Mouse (Mus musculus) intestine, embryonic 15.5 days (tissue): Measurements from ENCODE around the gene Ppt1. TPM values are rescaled to one million over a fixed set of nuclear protein-coding genes. Genes with fewer than 3 reads are reported as not detected.
A peak's percentile ranks its signal among the peaks of the same experiment; 100 is the strongest.
"Not testable (repeated sequence)": the region's sequence is repeated elsewhere in the genome, so short reads cannot be mapped to it uniquely, and the experiment has no call there.

Experiments
- ATAC-seq: fragments of 200-750 bp; cut with Nextera tagmentation; 2 replicates; pipeline ENCODE4 v1.8.0; 2017; ENCODE audit warnings: moderate TSS enrichment, moderate library complexity
- H3K27ac ChIP-seq: fragments of 300-500 bp; sonication (generic); 2 replicates; pipeline ENCODE4 v1.5.1; 2015; ENCODE audit warnings: mild to moderate bottlenecking, inconsistent platforms
- H3K27me3 ChIP-seq: fragments of 300-500 bp; sonication (generic); replicated peaks from 2 replicates; pipeline ENCODE4 v1.6.1; 2015; ENCODE audit warnings: inconsistent platforms
- H3K36me3 ChIP-seq: fragments of 300-500 bp; sonication (generic); 2 replicates; pipeline ENCODE4 v1.6.1; 2015; ENCODE audit warnings: inconsistent platforms
- H3K4me1 ChIP-seq: fragments of 300-500 bp; sonication (generic); replicated peaks from 2 replicates; pipeline ENCODE4 v1.6.1; 2015; ENCODE audit warnings: inconsistent platforms
- H3K4me2 ChIP-seq: fragments of 300-500 bp; sonication (generic); replicated peaks from 2 replicates; pipeline ENCODE4 v1.6.1; 2015; ENCODE audit warnings: mild to moderate bottlenecking, inconsistent platforms
- H3K4me3 ChIP-seq: fragments of 300-500 bp; sonication (generic); replicated peaks from 2 replicates; pipeline ENCODE4 v1.5.1; 2015; ENCODE audit warnings: inconsistent platforms
- H3K9ac ChIP-seq: fragments of 300-500 bp; sonication (generic); 2 replicates; pipeline ENCODE4 v1.6.1; 2015; ENCODE audit warnings: inconsistent platforms
- H3K9me3 ChIP-seq: fragments of 300-500 bp; sonication (generic); 2 replicates; pipeline ENCODE4 v1.6.1; 2016; ENCODE audit warnings: inconsistent platforms
- WGBS: fragments of 180-500 bp; shearing (Covaris S2); methylation state at CpG from one replicate; pipeline ENCODE4 v1.1.7; 2015; 5-methylcytosine and 5-hydroxymethylcytosine counted together
- polyA plus RNA-seq: library from polyadenylated mRNA; unstranded; fragments of >200 nt; fragmentation: Nextera tagmentation; extraction: Ambion mirVana; gene quantifications from 2 replicates; pipeline ENCODE4 v1.2.1, GENCODE M21; 2015

Ppt1 gene
- polyA plus RNA-seq = 69.5 and 70.7 TPM in 2 replicates

- 4% methylated on average over 31 of the region's 31 CpGs for WGBS
- H3K27me3 ChIP-seq = no peaks in the 10 kb centered on the region
- peak within 1 kb of the TSS; percentile 79 for H3K4me2 ChIP-seq
- H3K9me3 ChIP-seq = no peaks in the 10 kb centered on the region
- H3K9ac ChIP-seq = peak within 1 kb of the TSS; percentile 70
- peaks cover 4% of the 10 kb centered on the region for H3K4me1 ChIP-seq
- H3K27ac ChIP-seq = no peak within 1 kb of the TSS
- no peaks in the 10 kb centered on the region for H3K36me3 ChIP-seq
- ATAC-seq = peak; percentile 96
- H3K4me3 ChIP-seq = peak within 1 kb of the TSS; percentile 67
Observed at GRCm38 (mm10) chr4:122835530-122836402, at the start of gene Ppt1. Gene Ppt1, plus strand, starts transcription at chr4:122836242.

- no peaks in the 10 kb centered on the region for H3K9me3 ChIP-seq
- no peak for ATAC-seq
- no peak overlapping the region for H3K4me2 ChIP-seq
- no peaks in the 10 kb centered on the region for H3K27me3 ChIP-seq
- H3K27ac ChIP-seq = no peak overlapping the region
- H3K4me1 ChIP-seq = no peaks in the 10 kb centered on the region
- no peaks in the 10 kb centered on the region for H3K36me3 ChIP-seq
- no peak overlapping the region for H3K4me3 ChIP-seq
- whole genome bisulfite sequencing = 53% methylated on average over 4 of the region's 4 CpGs
- no peak overlapping the region for H3K9ac ChIP-seq
Observed at GRCm38 (mm10) chr4:122789335-122790089, 46.5 kb upstream of the Ppt1 start.

- ATAC-seq = peak; percentile 84
- Histone ChIP-seq H3K4me1 (no peaks in the 10 kb centered on the region), H3K9me3 (no peaks in the 10 kb centered on the region), H3K4me2 (no peak overlapping the region), H3K36me3 (no peaks in the 10 kb centered on the region), H3K4me3 (no peak overlapping the region), H3K27ac (no peak overlapping the region), H3K9ac (no peak overlapping the region), H3K27me3 (no peaks in the 10 kb centered on the region)
- 22% methylated on average over 4 of the region's 4 CpGs for WGBS
Observed at GRCm38 (mm10) chr4:122808108-122808507, 27.9 kb upstream of the Ppt1 start.

GRCm38 (mm10) chr4:122811180-122811579, 24.9 kb upstream of the Ppt1 start:
- H3K27me3 ChIP-seq = no peaks in the 10 kb centered on the region
- no peak overlapping the region for H3K4me3 ChIP-seq
- ATAC-seq = no peak
- H3K9ac ChIP-seq = no peak overlapping the region
- 65% methylated on average over 1 of the region's 1 CpGs for WGBS
- no peak overlapping the region for H3K4me2 ChIP-seq
- no peaks in the 10 kb centered on the region for H3K9me3 ChIP-seq
- no peaks in the 10 kb centered on the region for H3K36me3 ChIP-seq
- no peaks in the 10 kb centered on the region for H3K4me1 ChIP-seq
- H3K27ac ChIP-seq = no peak overlapping the region

GRCm38 (mm10) chr4:122811824-122812223, 24.2 kb upstream of the Ppt1 start:
- no peaks in the 10 kb centered on the region for H3K36me3 ChIP-seq
- H3K9me3 ChIP-seq = no peaks in the 10 kb centered on the region
- no peaks in the 10 kb centered on the region for H3K4me1 ChIP-seq
- H3K27ac ChIP-seq = no peak overlapping the region
- H3K4me3 ChIP-seq = no peak overlapping the region
- H3K9ac ChIP-seq = no peak overlapping the region
- no peak for ATAC-seq
- 48% methylated on average over 2 of the region's 2 CpGs for WGBS
- no peak overlapping the region for H3K4me2 ChIP-seq
- no peaks in the 10 kb centered on the region for H3K27me3 ChIP-seq

- WGBS = 77% methylated on average over 1 of the region's 1 CpGs
- H3K4me1 ChIP-seq = no peaks in the 10 kb centered on the region
- ATAC-seq = no peak
- H3K9me3 ChIP-seq = no peaks in the 10 kb centered on the region
- no peaks in the 10 kb centered on the region for H3K27me3 ChIP-seq
- H3K27ac ChIP-seq = no peak overlapping the region
- no peaks in the 10 kb centered on the region for H3K36me3 ChIP-seq
- H3K4me2 ChIP-seq = no peak overlapping the region
- no peak overlapping the region for H3K9ac ChIP-seq
- no peak overlapping the region for H3K4me3 ChIP-seq
Observed at GRCm38 (mm10) chr4:122816202-122816601, 19.8 kb upstream of the Ppt1 start.

GRCm38 (mm10) chr4:122820941-122821340, 15.1 kb upstream of the Ppt1 start:
- not testable (repeated sequence) for H3K4me3 ChIP-seq, H3K27me3 ChIP-seq, H3K27ac ChIP-seq, H3K9ac ChIP-seq, H3K4me1 ChIP-seq, ATAC-seq, H3K4me2 ChIP-seq, H3K9me3 ChIP-seq, H3K36me3 ChIP-seq
- WGBS = 31% methylated on average over 10 of the region's 10 CpGs

- H3K4me2 ChIP-seq = peak overlapping the region; percentile 30
- H3K4me1 ChIP-seq = no peaks in the 10 kb centered on the region
- H3K9me3 ChIP-seq = no peaks in the 10 kb centered on the region
- H3K4me3 ChIP-seq = no peak overlapping the region
- H3K9ac ChIP-seq = no peak overlapping the region
- no peaks in the 10 kb centered on the region for H3K27me3 ChIP-seq
- H3K27ac ChIP-seq = peak overlapping the region; percentile 56
- H3K36me3 ChIP-seq = no peaks in the 10 kb centered on the region
- ATAC-seq = peak; percentile 82
Observed at GRCm38 (mm10) chr4:122827651-122828050, 8.4 kb upstream of the Ppt1 start.

- 64% methylated on average over 6 of the region's 6 CpGs for WGBS
- no peak overlapping the region for H3K4me3 ChIP-seq
- no peak overlapping the region for H3K9ac ChIP-seq
- H3K4me1 ChIP-seq = no peaks in the 10 kb centered on the region
- no peak overlapping the region for H3K4me2 ChIP-seq
- no peaks in the 10 kb centered on the region for H3K27me3 ChIP-seq
- peak; percentile 75 for ATAC-seq
- no peaks in the 10 kb centered on the region for H3K9me3 ChIP-seq
- H3K27ac ChIP-seq = peak overlapping the region; percentile 23; the same call in 1 of the 2 replicates
- H3K36me3 ChIP-seq = no peaks in the 10 kb centered on the region
Observed at GRCm38 (mm10) chr4:122829339-122829738, 6.7 kb upstream of the Ppt1 start.

- Histone ChIP-seq H3K4me2 (no peak overlapping the region), H3K9me3 (no peaks in the 10 kb centered on the region), H3K36me3 (no peaks in the 10 kb centered on the region), H3K4me3 (no peak overlapping the region), H3K9ac (no peak overlapping the region), H3K27ac (no peak overlapping the region), H3K27me3 (no peaks in the 10 kb centered on the region), H3K4me1 (peaks cover 4% of the 10 kb centered on the region)
- WGBS = 73% methylated on average over 1 of the region's 1 CpGs
- ATAC-seq = no peak
Observed at GRCm38 (mm10) chr4:122831888-122832287, 4.2 kb upstream of the Ppt1 start.

- peaks cover 4% of the 10 kb centered on the region for H3K4me1 ChIP-seq
- H3K4me2 ChIP-seq = peak overlapping the region; percentile 79
- H3K9me3 ChIP-seq = no peaks in the 10 kb centered on the region
- H3K36me3 ChIP-seq = no peaks in the 10 kb centered on the region
- peak overlapping the region; percentile 67 for H3K4me3 ChIP-seq
- ATAC-seq = peak; percentile 75
- no peak overlapping the region for H3K27ac ChIP-seq
- no peaks in the 10 kb centered on the region for H3K27me3 ChIP-seq
- WGBS = 1% methylated on average over 7 of the region's 7 CpGs
- H3K9ac ChIP-seq = peak overlapping the region; percentile 70
Observed at GRCm38 (mm10) chr4:122836403-122836775, 347 bp downstream of the Ppt1 start.

- H3K4me2 ChIP-seq = peak overlapping the region; percentile 79
- 70% methylated on average over 6 of the region's 6 CpGs for WGBS
- no peak for ATAC-seq
Observed at GRCm38 (mm10) chr4:122837180-122837730, 1.2 kb downstream of the Ppt1 start.

More at GRCm38 (mm10) chr4:122837180-122837730, 1.2 kb downstream of the Ppt1 start:
- no peaks in the 10 kb centered on the region for H3K36me3 ChIP-seq
- no peak overlapping the region for H3K27ac ChIP-seq
- H3K9me3 ChIP-seq = no peaks in the 10 kb centered on the region
- H3K4me3 ChIP-seq = no peak overlapping the region; the same call in 1 of the 2 replicates
- no peak overlapping the region for H3K9ac ChIP-seq
- H3K27me3 ChIP-seq = no peaks in the 10 kb centered on the region
- peaks cover 4% of the 10 kb centered on the region for H3K4me1 ChIP-seq
